Mouse (Mus musculus): ENCODE measurements around the gene Gm49333. TPM values are rescaled to one million over a fixed set of nuclear protein-coding genes. Genes with fewer than 3 reads are reported as not detected.

Gene Gm49333
- polyA plus RNA-seq, 1 experiment from 2014 or later: not detected

- H3K27me3 ChIP-seq (ENCODE audit: control insufficient read depth, insufficient read depth, low read length): no peaks in the 10 kb centered on the region
- no peaks in the 10 kb centered on the region for H3K9me3 ChIP-seq (ENCODE audit: control insufficient read depth, low read length)
- peaks cover 34% of the 10 kb centered on the region for H3K36me3 ChIP-seq (ENCODE audit: control insufficient read depth, insufficient read depth, low read length)
- 1% methylated on average over 36 of the region's 78 CpGs for WGBS
- peaks cover 7% of the 10 kb centered on the region; the same call in 1 of the 2 replicates for H3K4me1 ChIP-seq (ENCODE audit: control insufficient read depth, insufficient read depth, low read length)
- H3K4me3 ChIP-seq (ENCODE audit: low read length): peak overlapping the region; percentile 94
- H3K9ac ChIP-seq (ENCODE audit: low read depth, low read length): peak overlapping the region; percentile 98
- peak overlapping the region; percentile 94 for H3K27ac ChIP-seq (ENCODE audit: low read depth, low read length)
- H3K4me2 ChIP-seq (replicated peaks; ENCODE audit: low read depth, low read length): peak overlapping the region; percentile 79
- ATAC-seq (ENCODE audit: low FRiP score, low TSS enrichment): peak; percentile 87
These were observed 61.7 kb downstream of the Gm49333 start for GRCm38 (mm10) chr16:20672965-20673705.

GRCm38 (mm10) chr16:20673706-20674303 lies 62.4 kb downstream of the Gm49333 start:
- WGBS: 5% methylated on average over 14 of the region's 14 CpGs
- Histone ChIP-seq H3K36me3 (ENCODE audit: control insufficient read depth, insufficient read depth, low read length) (peaks cover 40% of the 10 kb centered on the region), H3K27ac (ENCODE audit: low read depth, low read length) (peak overlapping the region; percentile 94; the same call in 1 of the 2 replicates), H3K27me3 (ENCODE audit: control insufficient read depth, insufficient read depth, low read length) (no peaks in the 10 kb centered on the region), H3K9ac (ENCODE audit: low read depth, low read length) (peak overlapping the region; percentile 98), H3K4me1 (ENCODE audit: control insufficient read depth, insufficient read depth, low read length) (peaks cover 7% of the 10 kb centered on the region; the same call in 1 of the 2 replicates), H3K4me3 (ENCODE audit: low read length) (peak overlapping the region; percentile 94), H3K4me2 (replicated peaks; ENCODE audit: low read depth, low read length) (peak overlapping the region; percentile 79), H3K9me3 (ENCODE audit: control insufficient read depth, low read length) (no peaks in the 10 kb centered on the region)
- ATAC-seq (ENCODE audit: low FRiP score, low TSS enrichment): no peak

DNA sequence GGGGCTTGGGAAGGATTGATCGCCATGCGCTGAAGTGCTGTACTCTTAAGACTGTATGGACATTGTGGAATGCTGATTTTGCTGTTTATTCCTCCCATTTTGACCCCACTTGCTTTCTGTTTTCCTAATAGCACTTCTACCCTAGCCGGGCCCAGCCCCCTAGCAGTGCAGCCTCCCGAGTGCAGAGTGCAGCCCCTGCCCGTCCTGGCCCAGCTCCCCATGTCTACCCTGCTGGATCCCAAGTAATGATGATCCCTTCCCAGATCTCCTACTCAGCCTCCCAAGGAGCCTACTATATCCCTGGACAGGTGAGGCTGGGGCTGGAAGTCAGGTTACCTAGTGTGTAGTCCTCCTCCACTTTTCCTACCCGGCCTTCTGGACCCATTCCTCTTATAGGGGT lies 63.8 kb downstream of the Gm49333 start:
- Histone ChIP-seq H3K4me3 (ENCODE audit: low read length) (no peak overlapping the region), H3K36me3 (ENCODE audit: control insufficient read depth, insufficient read depth, low read length) (peaks cover 53% of the 10 kb centered on the region), H3K27ac (ENCODE audit: low read depth, low read length) (no peak overlapping the region), H3K4me2 (replicated peaks; ENCODE audit: low read depth, low read length) (no peak overlapping the region), H3K9me3 (ENCODE audit: control insufficient read depth, low read length) (no peaks in the 10 kb centered on the region), H3K4me1 (ENCODE audit: control insufficient read depth, insufficient read depth, low read length) (peaks cover 7% of the 10 kb centered on the region; the same call in 1 of the 2 replicates), H3K27me3 (ENCODE audit: control insufficient read depth, insufficient read depth, low read length) (no peaks in the 10 kb centered on the region), H3K9ac (ENCODE audit: low read depth, low read length) (no peak overlapping the region)
- no peak for ATAC-seq (ENCODE audit: low FRiP score, low TSS enrichment)
- 91% methylated on average over 6 of the region's 6 CpGs for WGBS

DNA sequence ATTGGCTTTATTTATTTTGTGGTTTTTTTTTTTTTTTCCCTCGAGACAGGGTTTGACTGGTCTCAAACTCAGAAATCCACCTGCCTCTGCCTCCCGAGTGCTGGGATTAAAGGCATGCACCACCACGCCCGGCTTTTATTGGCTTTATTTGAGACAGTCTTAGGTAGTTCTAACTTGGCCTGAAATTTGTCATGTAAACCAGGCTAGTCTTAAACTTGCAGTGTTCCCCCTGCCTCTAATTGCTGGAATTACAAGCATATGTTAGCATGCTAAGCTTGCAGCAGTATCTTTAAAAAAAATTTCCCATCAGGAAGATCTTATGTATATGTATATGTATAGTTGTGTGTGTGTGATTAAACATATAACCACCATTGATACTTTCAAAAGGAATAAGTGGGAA lies 65.3 kb downstream of the Gm49333 start:
- Histone ChIP-seq H3K9ac (ENCODE audit: low read depth, low read length) (no peak overlapping the region), H3K4me3 (ENCODE audit: low read length) (no peak overlapping the region), H3K36me3 (ENCODE audit: control insufficient read depth, insufficient read depth, low read length) (peaks cover 68% of the 10 kb centered on the region), H3K27me3 (ENCODE audit: control insufficient read depth, insufficient read depth, low read length) (no peaks in the 10 kb centered on the region), H3K4me1 (ENCODE audit: control insufficient read depth, insufficient read depth, low read length) (peaks cover 7% of the 10 kb centered on the region; the same call in 1 of the 2 replicates), H3K9me3 (ENCODE audit: control insufficient read depth, low read length) (no peaks in the 10 kb centered on the region), H3K27ac (ENCODE audit: low read depth, low read length) (no peak overlapping the region), H3K4me2 (replicated peaks; ENCODE audit: low read depth, low read length) (no peak overlapping the region)
- no peak for ATAC-seq (ENCODE audit: low FRiP score, low TSS enrichment)
- 87% methylated on average over 4 of the region's 4 CpGs for whole genome bisulfite sequencing

GRCm38 (mm10) chr16:20677380-20677779 lies 66.0 kb downstream of the Gm49333 start:
- Histone ChIP-seq H3K9ac (ENCODE audit: low read depth, low read length) (no peak overlapping the region), H3K9me3 (ENCODE audit: control insufficient read depth, low read length) (no peaks in the 10 kb centered on the region)

GRCm38 (mm10) chr16:20677974-20678675 lies 66.7 kb downstream of the Gm49333 start:
- 88% methylated on average over 10 of the region's 10 CpGs for WGBS
- no peak overlapping the region for H3K9ac ChIP-seq (ENCODE audit: low read depth, low read length)
- H3K27ac ChIP-seq (ENCODE audit: low read depth, low read length): no peak overlapping the region
- H3K9me3 ChIP-seq (ENCODE audit: control insufficient read depth, low read length): no peaks in the 10 kb centered on the region
- H3K4me1 ChIP-seq (ENCODE audit: control insufficient read depth, insufficient read depth, low read length): peaks cover 7% of the 10 kb centered on the region; the same call in 1 of the 2 replicates
- no peak overlapping the region for H3K4me2 ChIP-seq (replicated peaks; ENCODE audit: low read depth, low read length)
- no peaks in the 10 kb centered on the region for H3K27me3 ChIP-seq (ENCODE audit: control insufficient read depth, insufficient read depth, low read length)
- H3K36me3 ChIP-seq (ENCODE audit: control insufficient read depth, insufficient read depth, low read length): peaks cover 83% of the 10 kb centered on the region
- ATAC-seq (ENCODE audit: low FRiP score, low TSS enrichment): no peak
- H3K4me3 ChIP-seq (ENCODE audit: low read length): no peak overlapping the region

More at GRCm38 (mm10) chr16:20677380-20677779, 66.0 kb downstream of the Gm49333 start:
- no peak for ATAC-seq (ENCODE audit: low FRiP score, low TSS enrichment)
- H3K27me3 ChIP-seq (ENCODE audit: control insufficient read depth, insufficient read depth, low read length): no peaks in the 10 kb centered on the region
- no peak overlapping the region for H3K4me2 ChIP-seq (replicated peaks; ENCODE audit: low read depth, low read length)
- H3K4me1 ChIP-seq (ENCODE audit: control insufficient read depth, insufficient read depth, low read length): peaks cover 7% of the 10 kb centered on the region; the same call in 1 of the 2 replicates
- H3K4me3 ChIP-seq (ENCODE audit: low read length): no peak overlapping the region
- no peak overlapping the region for H3K27ac ChIP-seq (ENCODE audit: low read depth, low read length)
- H3K36me3 ChIP-seq (ENCODE audit: control insufficient read depth, insufficient read depth, low read length): peaks cover 75% of the 10 kb centered on the region
- WGBS: 87% methylated on average over 5 of the region's 5 CpGs

DNA sequence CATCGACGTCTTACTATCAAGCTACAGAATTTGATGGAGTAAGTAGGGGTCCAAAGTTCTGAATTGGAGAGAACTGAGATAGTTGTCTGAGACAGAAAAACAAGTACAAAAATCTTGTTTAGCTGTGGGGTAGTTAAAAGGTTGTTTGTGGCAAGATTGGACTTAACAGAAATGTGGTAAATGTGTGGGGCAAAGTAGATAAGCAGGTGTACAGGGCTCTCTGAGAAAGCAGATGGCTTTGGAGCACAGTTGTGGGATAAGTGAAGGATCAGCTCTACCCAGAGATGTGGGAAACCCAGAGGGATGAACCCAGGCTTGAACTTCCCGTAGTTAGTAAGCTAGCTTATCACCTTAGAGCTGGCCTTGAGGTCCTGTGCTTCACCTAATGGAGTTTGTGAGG lies 79.4 kb downstream of the Gm49333 start:
- H3K4me1 ChIP-seq (ENCODE audit: control insufficient read depth, insufficient read depth, low read length): peaks cover 9% of the 10 kb centered on the region
- H3K36me3 ChIP-seq (ENCODE audit: control insufficient read depth, insufficient read depth, low read length): peaks cover 67% of the 10 kb centered on the region
- H3K27me3 ChIP-seq (ENCODE audit: control insufficient read depth, insufficient read depth, low read length): no peaks in the 10 kb centered on the region
- no peak overlapping the region for H3K27ac ChIP-seq (ENCODE audit: low read depth, low read length)
- ATAC-seq (ENCODE audit: low FRiP score, low TSS enrichment): no peak
- no peak overlapping the region for H3K9ac ChIP-seq (ENCODE audit: low read depth, low read length)
- 85% methylated on average over 3 of the region's 3 CpGs for WGBS
- H3K4me3 ChIP-seq (ENCODE audit: low read length): no peak overlapping the region
- H3K9me3 ChIP-seq (ENCODE audit: control insufficient read depth, low read length): no peaks in the 10 kb centered on the region
- no peak overlapping the region for H3K4me2 ChIP-seq (replicated peaks; ENCODE audit: low read depth, low read length)

DNA sequence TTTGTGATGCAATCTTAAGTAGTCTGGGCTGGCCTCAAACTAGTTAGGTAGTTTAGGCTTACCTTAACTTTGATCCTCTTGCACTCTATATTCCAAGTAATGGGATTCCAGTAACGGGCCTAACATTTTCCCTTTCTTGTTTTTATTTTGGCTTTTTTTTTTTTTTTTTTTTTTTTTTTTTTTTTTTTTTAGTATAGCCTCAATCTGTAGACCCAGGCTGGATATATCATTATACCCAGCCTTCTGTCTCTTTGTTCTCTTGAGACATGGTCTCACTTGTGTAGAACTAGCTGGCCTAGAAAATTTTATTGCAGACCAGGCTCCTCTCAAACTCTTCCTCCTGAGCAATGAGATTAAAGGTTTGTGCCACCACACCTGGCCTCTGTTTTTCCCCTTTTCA lies 80.2 kb downstream of the Gm49333 start:
- no peak overlapping the region for H3K27ac ChIP-seq (ENCODE audit: low read depth, low read length)
- no peaks in the 10 kb centered on the region for H3K9me3 ChIP-seq (ENCODE audit: control insufficient read depth, low read length)
- H3K4me3 ChIP-seq (ENCODE audit: low read length): no peak overlapping the region
- WGBS: 75% methylated on average over 1 of the region's 1 CpGs
- H3K4me1 ChIP-seq (ENCODE audit: control insufficient read depth, insufficient read depth, low read length): peaks cover 9% of the 10 kb centered on the region
- H3K27me3 ChIP-seq (ENCODE audit: control insufficient read depth, insufficient read depth, low read length): no peaks in the 10 kb centered on the region; the same call in 1 of the 2 replicates
- no peak overlapping the region for H3K4me2 ChIP-seq (replicated peaks; ENCODE audit: low read depth, low read length)
- H3K9ac ChIP-seq (ENCODE audit: low read depth, low read length): no peak overlapping the region
- peaks cover 59% of the 10 kb centered on the region for H3K36me3 ChIP-seq (ENCODE audit: control insufficient read depth, insufficient read depth, low read length)
- ATAC-seq (ENCODE audit: low FRiP score, low TSS enrichment): no peak

Measured in kidney, embryonic 14.5 days (tissue).